Mouse (Mus musculus) cerebellum, adult 18-20 months (tissue): ENCODE measurements around the gene Zfp112.
"Not testable (repeated sequence)": the region's sequence is repeated elsewhere in the genome, so short reads cannot be mapped to it uniquely, and the experiment has no call there.

ENCODE experiments used
- DNase-seq, 2 experiments: peaks; one replicate each; pipeline ENCODE4 v3.0.0; 2021

The Zfp112 gene

GRCm38 (mm10) chr7:24112156-24112856, at the start of gene Zfp112:
Gene Zfp112 (plus strand): TSS chr7:24112314.
- DNase-seq: peak; percentile 84 to 95

- not testable (repeated sequence) for DNase-seq
Observed at GRCm38 (mm10) chr7:24074424-24074823, 37.7 kb upstream of the Zfp112 start.

GRCm38 (mm10) chr7:24081634-24082431, 30.3 kb upstream of the Zfp112 start, which contains the start of gene Zfp180:
Gene Zfp180 (plus strand): TSS chr7:24081924.
- peak; percentile 94 to 98 for DNase-seq

GRCm38 (mm10) chr7:24082457-24083235, 29.5 kb upstream of the Zfp112 start:
- DNase-seq: no peak

DNA sequence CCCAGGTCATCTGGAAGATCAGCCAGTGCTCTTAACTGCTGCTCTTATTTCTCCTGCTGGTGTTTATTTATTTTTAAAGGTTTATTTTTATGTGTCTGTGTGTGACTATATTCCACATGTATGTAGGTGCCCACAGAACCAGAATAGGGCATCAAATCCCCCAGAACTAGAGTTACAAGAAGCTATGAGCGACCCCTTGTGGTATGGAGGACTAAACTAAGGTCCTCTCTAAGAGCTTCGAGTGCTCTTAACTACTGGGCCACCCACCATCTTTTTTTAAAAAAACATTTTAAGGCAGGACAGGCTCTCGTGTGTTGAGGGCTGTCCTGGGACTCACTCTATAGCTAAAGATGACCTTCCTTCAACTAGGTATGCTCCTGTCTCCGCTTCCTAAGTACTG, 25.2 kb upstream of the Zfp112 start:
- DNase-seq: no peak

DNA sequence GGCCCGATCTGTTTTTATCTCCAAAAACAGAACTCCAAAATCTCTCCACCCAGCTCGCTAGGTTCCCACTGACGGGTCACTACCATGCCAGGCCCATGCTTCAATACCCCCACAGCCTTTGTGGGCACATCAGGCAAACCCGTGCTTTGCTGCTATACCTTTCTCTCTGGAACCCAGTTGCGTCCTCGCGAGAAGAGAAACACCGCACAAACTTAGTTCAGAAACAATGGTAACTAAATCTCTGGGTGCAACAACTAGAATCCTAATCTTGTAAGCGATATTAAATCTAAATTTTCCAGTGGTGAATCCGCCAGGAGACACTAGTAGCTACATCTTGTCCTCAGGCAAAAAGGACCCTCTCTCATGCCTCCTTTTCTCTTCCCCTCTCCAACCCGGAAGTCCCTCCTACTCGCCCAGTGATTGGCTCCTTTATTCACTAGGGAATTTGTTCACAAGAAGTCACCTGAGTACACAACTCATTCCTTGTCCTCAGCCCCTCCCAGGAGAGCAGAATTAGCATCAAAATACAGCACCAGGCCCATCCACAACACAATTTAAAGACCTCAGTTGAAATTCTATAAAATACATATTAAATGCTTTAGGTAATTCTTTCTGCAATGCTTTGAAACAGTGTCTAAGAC, 24.5 kb upstream of the Zfp112 start:
- no peak for DNase-seq

- DNase-seq: no peak
Observed at GRCm38 (mm10) chr7:24104403-24104802, 7.7 kb upstream of the Zfp112 start.

GRCm38 (mm10) chr7:24105144-24105703, 6.9 kb upstream of the Zfp112 start:
- DNase-seq: no peak

DNA sequence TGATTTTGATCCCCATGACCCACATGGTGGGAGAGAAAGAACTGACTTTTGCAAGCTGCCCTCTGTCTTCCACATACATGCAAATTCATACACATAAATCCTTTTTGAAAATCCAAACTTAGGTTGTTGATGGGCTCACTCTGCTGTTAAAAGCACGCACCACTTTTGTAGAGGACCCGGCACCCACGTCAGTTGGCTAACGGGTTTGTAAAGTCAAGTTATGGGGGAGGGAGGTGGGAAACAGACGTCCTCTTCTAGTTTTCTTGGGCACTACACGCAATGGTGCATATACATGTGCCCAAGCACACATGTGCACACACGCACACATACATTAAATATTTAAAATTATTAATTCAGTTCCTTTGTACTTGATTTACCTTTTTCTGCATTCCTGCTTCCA, 1.3 kb upstream of the Zfp112 start:
- DNase-seq: no peak

DNA sequence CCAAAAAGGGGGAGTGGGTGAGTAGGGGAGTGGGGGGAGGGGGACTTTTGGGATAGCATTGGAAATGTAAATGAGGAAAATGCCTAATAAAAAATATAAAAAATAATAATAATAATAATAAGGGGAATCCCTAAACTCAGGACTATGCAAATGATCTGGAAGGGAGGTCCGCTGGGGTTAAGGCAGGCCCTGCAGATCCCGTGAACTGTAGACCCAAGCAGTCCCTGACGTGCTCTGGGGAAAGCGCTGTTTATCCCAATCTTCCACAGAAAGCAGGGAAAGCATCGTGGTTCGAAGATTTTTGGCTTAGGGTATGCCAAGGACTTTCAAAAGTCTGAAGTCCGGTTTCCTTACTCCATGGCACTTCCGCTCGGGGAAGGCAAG, 350 bp upstream of the Zfp112 start:
- no peak for DNase-seq

DNA sequence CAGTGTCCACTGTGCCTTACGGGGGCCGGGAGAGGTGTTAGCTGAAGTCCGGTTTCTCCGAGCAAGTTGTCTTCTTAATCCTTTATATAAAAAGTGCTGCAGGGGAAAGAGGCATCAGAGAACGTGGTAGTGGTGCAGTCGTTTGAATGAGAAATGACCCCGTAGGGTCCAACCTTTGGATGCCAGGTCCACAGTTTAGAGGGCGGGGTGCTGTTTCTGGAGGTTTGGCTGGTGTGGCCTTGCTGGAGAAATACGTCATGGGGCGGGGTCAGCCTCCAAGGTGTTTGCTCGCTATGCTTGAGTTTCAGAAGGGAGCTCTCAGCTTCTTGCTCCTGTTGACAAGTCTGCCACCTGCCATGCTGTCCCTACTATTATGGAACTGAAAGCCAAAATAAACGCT, 887 bp downstream of the Zfp112 start:
- DNase-seq: peak; percentile 67 to 76

DNA sequence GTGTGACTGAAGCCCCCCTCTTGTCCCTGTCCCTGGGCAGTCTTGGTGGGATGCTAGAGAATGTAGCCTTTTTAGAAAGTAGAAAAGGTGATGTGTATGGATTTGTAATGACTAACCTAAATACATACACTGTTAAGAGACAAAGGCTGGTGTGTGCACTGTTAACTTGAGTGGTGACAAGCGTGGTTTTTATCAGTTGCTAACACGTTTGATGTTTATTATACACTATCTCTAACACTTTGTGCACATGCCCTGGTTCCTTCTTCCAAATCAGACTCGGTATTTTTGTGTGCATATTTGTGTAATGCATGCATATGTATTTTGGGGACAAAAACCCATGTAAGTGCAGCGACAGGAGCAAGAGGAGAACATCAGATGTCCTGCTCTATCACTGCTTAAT, 4.5 kb downstream of the Zfp112 start:
- DNase-seq: no peak

DNA sequence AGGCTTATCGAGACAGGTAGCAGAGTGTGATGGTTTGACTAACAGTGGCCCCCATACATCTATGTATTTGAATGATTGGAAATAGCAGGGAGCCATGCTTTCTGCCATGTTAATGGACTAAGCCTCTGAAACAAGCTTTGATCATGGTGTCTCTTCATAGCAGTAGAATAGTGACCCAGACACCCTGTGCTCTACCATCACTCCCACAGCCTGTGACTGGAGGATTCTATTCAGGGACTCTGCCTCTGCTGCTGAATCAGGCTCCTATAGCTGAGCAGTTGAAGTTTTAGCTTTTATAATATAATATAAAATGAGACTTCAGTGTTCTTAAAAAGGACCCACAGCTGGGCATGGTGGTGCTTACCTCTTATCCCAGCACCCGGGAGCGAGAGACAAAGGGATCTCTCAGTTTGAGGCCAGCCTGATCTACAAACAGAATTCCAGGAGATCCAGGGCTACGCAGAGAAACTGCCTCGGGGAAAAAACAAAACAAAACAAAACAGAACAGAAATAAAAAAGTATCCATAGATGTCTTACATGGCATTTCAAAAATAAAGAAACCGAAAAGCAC, 21.4 kb downstream of the Zfp112 start:
- no peak for DNase-seq

DNA sequence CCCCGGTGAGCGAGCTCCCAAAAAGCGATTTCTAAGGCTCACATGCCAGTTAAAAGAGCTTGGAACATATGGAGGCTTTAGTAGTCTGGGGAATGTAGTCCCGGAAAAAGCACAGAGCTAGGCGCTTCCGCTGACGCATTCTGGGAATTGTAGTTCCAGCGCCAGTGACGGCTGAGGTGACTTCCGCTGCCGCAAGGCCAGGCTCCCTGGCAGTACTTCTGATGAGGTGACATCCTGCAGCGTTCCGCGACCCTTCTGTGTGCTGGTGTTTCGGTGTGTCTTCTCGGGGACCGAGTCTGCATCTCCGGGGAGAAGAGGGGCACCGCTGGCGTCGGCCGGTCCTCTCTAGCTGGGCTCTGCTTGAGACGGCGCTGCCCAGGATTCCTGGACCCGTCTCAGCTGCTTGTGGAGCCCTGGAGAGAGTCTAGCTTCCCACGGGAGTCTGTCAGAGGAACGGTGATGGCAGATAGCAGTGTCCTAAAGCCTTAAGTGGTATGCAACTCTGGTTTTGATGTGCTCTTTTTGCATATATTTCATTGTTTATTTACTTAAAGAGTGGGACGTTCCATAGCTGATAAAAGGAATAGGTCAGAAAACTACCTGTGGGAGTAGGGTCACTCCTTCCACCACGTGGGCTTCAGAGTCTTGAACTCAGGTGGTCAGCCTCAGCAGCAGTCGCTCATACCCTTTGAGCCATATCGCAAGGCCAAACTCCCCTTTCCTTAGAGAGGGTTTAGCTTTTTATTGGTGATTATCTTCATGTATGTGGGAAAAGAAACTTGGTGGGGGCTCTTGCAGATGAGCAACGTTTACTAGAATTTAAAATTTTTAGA, 22.1 kb downstream of the Zfp112 start, which contains the start of gene Zfp235:
Gene Zfp235, plus strand, starts transcription at position 174 of the 833 bp plus-strand sequence.
- DNase-seq: peak; percentile 89 to 93

DNA sequence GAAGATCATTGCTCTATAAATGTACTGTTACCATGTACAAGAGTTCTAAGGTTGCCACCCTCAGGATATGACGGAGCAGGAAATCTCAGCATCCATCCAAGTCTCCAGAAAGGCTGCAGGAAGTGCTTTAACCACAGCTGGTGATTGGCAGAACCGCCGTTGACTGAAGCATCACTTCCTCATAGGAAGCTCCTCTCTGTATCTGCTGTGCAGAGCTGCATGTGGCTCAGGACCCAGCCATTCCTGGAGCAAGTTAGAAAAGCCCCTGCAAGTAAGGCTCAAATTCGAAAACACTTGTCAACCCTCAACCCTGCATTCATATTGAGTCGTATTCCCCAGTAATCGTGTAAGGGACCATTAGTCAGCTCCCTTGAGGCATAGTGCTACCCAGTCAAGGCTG, 30.5 kb downstream of the Zfp112 start:
- no peak for DNase-seq

- no peak for DNase-seq
Observed at GRCm38 (mm10) chr7:24153272-24153671, 41.2 kb downstream of the Zfp112 start.

DNA sequence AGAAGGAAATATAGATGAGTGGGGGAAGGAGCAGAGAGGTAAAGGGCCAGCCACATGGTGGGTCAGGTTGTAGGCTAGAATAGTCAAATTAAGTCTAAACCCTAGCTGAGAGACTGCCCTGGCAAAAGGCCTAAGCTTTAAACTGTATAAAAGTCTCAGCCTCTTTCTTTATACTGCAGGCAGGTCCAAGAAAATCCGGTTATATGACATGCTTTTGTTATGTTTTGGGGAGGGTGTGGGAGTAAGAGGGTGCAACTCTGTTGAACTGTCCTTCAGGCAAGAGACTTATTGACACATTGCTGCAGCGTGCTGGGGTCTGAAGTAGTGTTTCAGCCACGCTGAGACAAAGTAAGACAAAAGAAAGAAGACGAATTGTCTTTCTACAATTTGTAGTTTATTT, 60.1 kb downstream of the Zfp112 start:
- no peak for DNase-seq

DNA sequence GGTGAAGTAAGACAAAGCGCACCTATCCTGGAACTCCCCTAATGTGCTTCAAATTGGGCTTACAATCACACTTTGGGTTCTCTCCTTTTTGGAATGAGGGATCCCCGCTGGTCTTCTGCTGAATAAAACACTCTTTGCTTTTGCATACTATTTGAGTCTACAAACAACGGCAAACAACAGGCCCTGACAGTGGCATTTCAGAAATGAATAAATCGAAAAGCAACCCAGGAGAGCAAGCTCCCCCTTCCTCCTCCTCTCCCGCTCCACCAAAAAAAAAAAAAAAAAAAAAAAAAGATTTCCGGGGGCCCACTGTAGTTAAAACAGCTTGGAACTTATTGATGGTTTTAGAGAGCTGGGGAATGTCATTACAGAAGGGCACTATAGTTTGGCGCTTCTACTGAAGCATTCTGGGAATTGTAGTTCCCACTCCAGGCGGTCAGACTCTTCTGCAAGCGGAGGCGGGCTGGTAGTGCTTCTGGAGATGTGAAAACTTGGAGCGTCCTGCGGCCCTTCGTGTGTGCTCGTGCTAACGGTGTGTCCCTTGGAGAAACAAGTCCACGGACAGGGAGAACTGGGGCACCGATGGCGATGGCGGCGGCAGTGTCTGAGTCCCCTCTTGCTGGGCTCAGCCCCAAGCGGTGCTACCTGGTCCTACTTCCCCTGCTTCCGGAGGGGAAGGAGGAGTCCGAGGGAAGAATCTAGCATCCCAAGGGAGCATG, 62.7 kb downstream of the Zfp112 start, which contains the start of gene Zfp114:
Gene Zfp114, plus strand, starts transcription at position 443 of the 719 bp plus-strand sequence.
- peak; percentile 80 for DNase-seq

DNA sequence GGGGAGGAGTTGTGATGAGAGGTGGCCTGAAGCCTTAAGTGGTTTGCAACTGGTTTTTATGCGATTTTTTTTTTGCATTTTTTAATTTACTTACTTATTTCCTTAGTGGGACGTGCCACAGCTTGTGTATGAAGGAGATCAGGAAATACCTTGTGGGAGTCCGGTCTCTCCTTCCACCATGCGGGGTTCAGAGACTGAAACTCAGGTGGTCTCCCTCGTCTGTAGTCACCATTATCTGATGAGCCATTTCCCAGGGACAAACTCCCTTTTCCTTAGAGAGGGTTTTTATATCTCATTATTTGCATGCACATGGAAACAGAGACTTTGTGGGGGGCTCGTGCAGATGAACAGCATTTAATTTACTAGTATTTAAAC, 63.2 kb downstream of the Zfp112 start:
- no peak for DNase-seq
